Mouse (Mus musculus): ENCODE data around the gene Utp15.
A peak's percentile ranks its signal among the peaks of the same experiment; 100 is the strongest.

The Utp15 gene

DNA sequence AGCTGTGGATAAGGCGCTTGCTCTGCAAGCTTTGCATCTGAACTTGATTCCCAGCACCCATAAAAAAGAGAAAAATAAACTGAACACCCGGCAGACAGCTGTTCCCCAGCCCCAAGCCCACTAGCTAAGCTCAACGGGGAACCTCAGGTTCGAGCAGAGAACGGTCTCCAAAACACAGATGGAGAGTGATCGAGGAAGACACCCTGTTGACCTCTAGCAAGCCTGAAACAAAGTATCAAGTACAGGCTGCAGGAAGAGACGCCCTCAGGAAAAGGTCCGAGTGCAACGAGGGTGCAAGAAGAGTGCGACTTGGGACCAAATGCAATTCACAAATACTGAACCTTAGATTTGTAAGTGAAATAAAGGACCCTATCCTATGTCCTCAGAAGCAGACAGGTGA is 13.2 kb downstream of the Utp15 start:
- no peak for DNase-seq (ENCODE audit: low spot score in 2 of 2)

GRCm38 (mm10) chr13:98245386-98245785 is 17.5 kb downstream of the Utp15 start:
- DNase-seq (ENCODE audit: low spot score in 2 of 2) = no peak

GRCm38 (mm10) chr13:98244571-98245350 is 18.1 kb downstream of the Utp15 start:
- no peak for DNase-seq (ENCODE audit: low spot score in 2 of 2)

- DNase-seq (ENCODE audit: low spot score in 2 of 2) = no peak
Observed at GRCm38 (mm10) chr13:98241531-98242282, 21.1 kb downstream of the Utp15 start.

GRCm38 (mm10) chr13:98239978-98240641 is 22.7 kb downstream of the Utp15 start:
- DNase-seq (ENCODE audit: low spot score in 2 of 2) = peak; percentile 44 to 88

- DNase-seq (ENCODE audit: low spot score in 2 of 2) = no peak
Observed at GRCm38 (mm10) chr13:98235451-98235850, 27.4 kb downstream of the Utp15 start.

DNA sequence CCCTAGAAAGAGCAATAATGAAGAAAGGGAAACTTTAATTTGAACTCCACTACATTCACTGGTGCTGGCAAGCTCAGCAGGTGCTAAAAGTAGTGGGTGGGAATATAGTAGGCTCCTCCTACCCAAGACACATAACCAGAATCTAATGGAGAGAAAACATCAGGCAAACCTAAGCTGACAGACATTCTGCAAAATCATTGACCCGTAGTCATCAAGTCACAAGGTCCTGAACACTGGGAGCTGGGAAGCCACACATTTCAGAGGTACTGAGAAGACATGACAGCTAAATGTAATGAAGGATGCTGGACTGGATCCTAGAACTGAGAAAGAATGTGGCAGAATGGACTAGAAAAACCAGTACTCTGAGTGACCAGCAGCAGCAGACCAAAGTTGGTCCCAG is 32.3 kb downstream of the Utp15 start:
- DNase-seq (ENCODE audit: low spot score in 2 of 2) = no peak

- DNase-seq (ENCODE audit: low spot score in 2 of 2) = no peak
Observed at GRCm38 (mm10) chr13:98226225-98226624, 36.6 kb downstream of the Utp15 start.

DNA sequence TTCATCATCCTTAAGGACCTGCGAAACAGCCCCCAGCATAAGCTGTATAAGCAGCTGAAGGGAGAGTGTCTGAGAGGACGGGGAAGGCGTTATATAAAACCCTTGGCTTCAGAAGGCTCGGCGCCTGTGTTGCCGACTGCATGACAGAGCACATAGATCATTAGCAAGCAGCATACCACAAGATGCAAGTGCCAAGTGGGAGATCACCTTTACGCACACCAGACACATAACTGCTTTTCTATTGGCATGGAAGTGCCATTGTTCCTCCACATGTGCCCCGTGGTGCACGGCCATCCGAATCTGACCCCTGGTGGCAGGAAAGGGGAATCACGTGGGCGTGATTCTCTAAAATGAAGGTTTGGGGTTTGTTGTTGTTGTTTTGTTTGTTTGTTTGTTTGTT is 40.0 kb downstream of the Utp15 start:
- no peak for DNase-seq (ENCODE audit: low spot score in 2 of 2)

GRCm38 (mm10) chr13:98210137-98210536 is 52.7 kb downstream of the Utp15 start:
- no peak for DNase-seq (ENCODE audit: low spot score in 2 of 2)

GRCm38 (mm10) chr13:98208842-98209241 is 54.0 kb downstream of the Utp15 start:
- no peak for DNase-seq (ENCODE audit: low spot score in 2 of 2)

DNA sequence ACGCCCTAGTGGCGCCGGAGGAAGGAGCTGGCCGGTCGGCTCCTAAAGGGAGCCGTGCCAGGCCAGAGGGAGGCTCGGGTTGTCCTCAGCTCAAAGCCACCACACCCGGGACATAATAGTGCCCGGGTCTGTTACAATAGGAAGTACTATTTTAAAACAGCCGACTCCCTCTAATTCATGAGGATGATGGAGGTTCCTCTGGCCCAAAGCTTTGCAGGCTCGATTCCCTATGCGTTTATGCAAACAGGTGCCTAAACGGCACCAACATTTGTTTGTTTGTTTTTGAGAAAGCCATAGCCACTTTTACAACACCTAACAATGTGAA is 56.3 kb downstream of the Utp15 start:
- DNase-seq (ENCODE audit: low spot score in 2 of 2) = no peak

DNA sequence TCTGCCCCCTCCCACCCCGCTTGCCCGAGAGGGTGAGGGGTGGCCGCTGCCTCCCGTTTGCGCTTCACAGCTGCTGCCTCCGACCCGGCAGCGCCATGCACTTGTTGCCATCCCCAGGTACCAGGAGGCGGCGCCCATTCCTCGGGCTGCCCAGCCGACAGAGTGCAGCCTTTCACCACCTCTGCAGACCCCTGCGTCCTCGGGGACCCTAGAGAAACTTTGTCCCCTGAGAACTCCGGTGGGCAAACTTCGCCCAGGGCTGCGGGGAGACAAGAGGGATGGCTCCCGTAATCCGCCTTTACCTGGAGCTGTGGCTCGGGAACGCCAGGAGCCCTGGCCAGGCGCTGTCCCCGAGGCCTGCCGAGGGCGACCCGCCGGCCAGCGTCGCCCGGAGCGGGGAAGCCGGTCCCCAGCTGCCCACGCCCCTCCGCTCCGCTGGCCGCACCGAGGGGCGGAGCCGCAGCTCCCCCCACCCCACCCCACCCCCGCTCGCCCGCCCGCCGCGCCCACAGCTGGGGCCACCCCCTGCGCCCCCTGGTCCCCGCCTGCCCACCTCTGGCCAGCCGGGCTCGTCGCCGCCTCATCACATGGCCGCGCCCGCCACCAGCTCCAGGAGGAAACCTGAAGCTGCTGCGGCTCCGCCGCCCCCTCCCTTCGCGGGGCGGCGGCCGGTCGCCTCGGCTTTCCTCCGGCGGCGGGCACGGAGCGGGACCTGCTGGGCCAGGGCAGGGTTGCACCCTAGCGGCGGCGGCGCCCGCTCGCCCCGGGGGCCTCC is 56.9 kb downstream of the Utp15 start, which contains the start of gene Arhgef28:
Arhgef28 (minus strand) TSS at position 669 of the 775 bp plus-strand sequence.
- peak in 1 of 2 experiments; percentile 31 for DNase-seq (ENCODE audit: low spot score in 2 of 2)

DNA sequence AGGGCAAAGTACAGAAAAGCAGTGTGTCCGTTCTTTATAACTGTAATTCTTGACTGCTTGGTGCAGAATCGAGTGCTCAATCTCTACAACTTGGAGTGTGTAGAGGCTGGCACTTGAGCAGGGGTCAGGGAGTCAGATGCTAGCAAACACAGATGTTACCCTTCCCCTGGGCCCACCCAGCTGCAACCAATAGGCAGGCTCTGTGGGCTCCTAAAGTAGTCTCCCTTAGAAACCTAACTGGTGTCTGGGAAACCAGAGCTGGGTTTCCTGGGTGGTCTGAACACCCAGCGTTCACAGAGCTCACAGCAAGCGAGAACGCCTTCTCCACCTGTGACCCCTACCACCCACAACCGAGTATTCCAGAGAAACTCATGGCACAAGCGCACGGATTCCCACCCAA is 57.7 kb downstream of the Utp15 start:
- no peak for DNase-seq (ENCODE audit: low spot score in 2 of 2)

DNA sequence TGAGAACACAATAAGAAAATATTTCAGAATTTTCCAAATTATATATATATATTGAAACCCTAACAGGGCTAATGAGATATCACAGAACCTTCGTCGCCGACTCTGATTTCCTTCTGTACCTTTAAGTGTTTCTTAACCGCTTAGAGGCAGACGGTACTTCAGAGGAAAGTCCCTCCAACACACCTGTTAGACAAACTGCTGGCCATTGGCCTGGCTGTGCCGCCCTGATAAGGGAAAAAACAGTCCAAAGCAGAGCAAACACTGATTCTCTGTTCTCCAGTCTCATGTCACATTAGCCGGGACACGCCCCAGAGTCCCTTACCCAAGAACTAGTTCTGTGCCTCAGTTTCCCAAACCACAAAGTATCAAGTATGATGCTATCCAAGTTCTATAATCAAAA is 58.5 kb downstream of the Utp15 start:
- no peak for DNase-seq (ENCODE audit: low spot score in 2 of 2)

DNA sequence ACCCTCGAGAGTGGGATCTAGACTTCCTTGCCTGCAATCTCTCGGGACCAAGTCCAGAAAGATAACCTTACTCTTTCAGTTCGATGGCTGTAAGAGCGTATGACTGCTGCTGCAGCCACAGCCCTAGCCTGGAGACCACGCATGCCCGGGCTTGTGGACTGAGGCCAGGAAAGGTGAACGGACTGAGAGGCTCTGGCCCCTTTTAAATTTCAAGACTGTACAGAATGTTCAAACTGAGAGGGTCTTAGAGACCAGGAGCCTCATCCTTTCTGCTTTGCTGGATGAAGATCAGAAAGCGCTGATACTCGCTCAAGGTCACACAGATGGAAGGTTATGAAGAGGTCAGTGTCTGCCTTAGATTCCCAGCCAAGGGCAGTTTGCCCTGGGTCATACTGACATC is 61.4 kb downstream of the Utp15 start:
- DNase-seq (ENCODE audit: low spot score in 2 of 2) = no peak

Measured in frontal cortex, postnatal 14 days (tissue).